Mouse (Mus musculus) stomach, embryonic 16.5 days (tissue): Measurements from ENCODE around the gene Abcb8. TPM values are rescaled to one million over a fixed set of nuclear protein-coding genes. Genes with fewer than 3 reads are reported as not detected.
A peak's percentile ranks its signal among the peaks of the same experiment; 100 is the strongest.

ENCODE experiments used
- ATAC-seq: fragments of 200-750 bp; cut with Nextera tagmentation; 2 replicates; pipeline ENCODE4 v1.8.0; 2017; ENCODE audit warnings: moderate number of reproducible peaks, moderate TSS enrichment; ENCODE audit not compliant: insufficient read depth, low FRiP score
- H3K27ac ChIP-seq: fragments of 300-500 bp; sonication (generic); 2 replicates; pipeline ENCODE4 v1.5.1; 2014; ENCODE audit warnings: low read length
- H3K27me3 ChIP-seq: fragments of 300-500 bp; sonication (generic); 2 replicates; pipeline ENCODE4 v1.6.1; 2014; ENCODE audit warnings: low read length, control low read depth, mixed read lengths; ENCODE audit not compliant: control insufficient read depth, insufficient read depth
- H3K36me3 ChIP-seq: fragments of 300-500 bp; sonication (generic); 2 replicates; pipeline ENCODE4 v1.6.1; 2014; ENCODE audit warnings: low read length; ENCODE audit not compliant: control insufficient read depth, insufficient read depth
- H3K4me1 ChIP-seq: fragments of 300-500 bp; sonication (generic); 2 replicates; pipeline ENCODE4 v1.6.1; 2014; ENCODE audit warnings: low read length, control low read depth, mixed read lengths; ENCODE audit not compliant: control insufficient read depth, insufficient read depth
- H3K4me2 ChIP-seq: fragments of 300-500 bp; sonication (generic); 2 replicates; pipeline ENCODE4 v1.6.1; 2014; ENCODE audit warnings: low read depth, low read length, mixed read lengths
- H3K4me3 ChIP-seq: fragments of 300-500 bp; sonication (generic); replicated peaks from 2 replicates; pipeline ENCODE4 v1.5.1; 2014; ENCODE audit warnings: mild to moderate bottlenecking, low read length
- H3K9ac ChIP-seq: fragments of 300-500 bp; sonication (generic); 2 replicates; pipeline ENCODE4 v1.6.1; 2014; ENCODE audit warnings: low read length
- H3K9me3 ChIP-seq: fragments of 300-500 bp; sonication (generic); replicated peaks from 2 replicates; pipeline ENCODE4 v1.6.1; 2016; ENCODE audit warnings: low read length, control low read depth; ENCODE audit not compliant: control insufficient read depth
- WGBS: fragments of 180-500 bp; shearing (Covaris S2); extraction: QIAGEN DNeasy Blood & Tissue Kit; methylation state at CpG from one replicate; pipeline ENCODE4 v1.1.7; 2014; 5-methylcytosine and 5-hydroxymethylcytosine counted together
- polyA plus RNA-seq: library from polyadenylated mRNA; unstranded; fragments of >200 nt; fragmentation: Nextera tagmentation; extraction: Ambion mirVana; gene quantifications from 2 replicates; pipeline ENCODE4 v1.2.1, GENCODE M21; 2015

The Abcb8 gene
- polyA plus RNA-seq, 1 experiment from 2014 or later = 48.4 TPM

- Histone ChIP-seq H3K36me3 (no peaks in the 10 kb centered on the region), H3K9me3 (no peaks in the 10 kb centered on the region), H3K4me2 (peak within 1 kb of the TSS; percentile 85), H3K27me3 (no peaks in the 10 kb centered on the region), H3K9ac (peak within 1 kb of the TSS; percentile 97), H3K4me1 (peaks cover 50% of the 10 kb centered on the region), H3K27ac (peak within 1 kb of the TSS; percentile 95), H3K4me3 (peak within 1 kb of the TSS; percentile 92)
- under 1% methylated on average over 81 of the region's 85 CpGs for WGBS
- peak; percentile 1; the same call in 1 of the 2 replicates for ATAC-seq
These were observed 58.7 kb downstream of the Abcb8 start, which contains the start of gene Agap3 for GRCm38 (mm10) chr5:24452030-24452690. Gene Agap3 (plus strand): TSS chr5:24452177.

DNA sequence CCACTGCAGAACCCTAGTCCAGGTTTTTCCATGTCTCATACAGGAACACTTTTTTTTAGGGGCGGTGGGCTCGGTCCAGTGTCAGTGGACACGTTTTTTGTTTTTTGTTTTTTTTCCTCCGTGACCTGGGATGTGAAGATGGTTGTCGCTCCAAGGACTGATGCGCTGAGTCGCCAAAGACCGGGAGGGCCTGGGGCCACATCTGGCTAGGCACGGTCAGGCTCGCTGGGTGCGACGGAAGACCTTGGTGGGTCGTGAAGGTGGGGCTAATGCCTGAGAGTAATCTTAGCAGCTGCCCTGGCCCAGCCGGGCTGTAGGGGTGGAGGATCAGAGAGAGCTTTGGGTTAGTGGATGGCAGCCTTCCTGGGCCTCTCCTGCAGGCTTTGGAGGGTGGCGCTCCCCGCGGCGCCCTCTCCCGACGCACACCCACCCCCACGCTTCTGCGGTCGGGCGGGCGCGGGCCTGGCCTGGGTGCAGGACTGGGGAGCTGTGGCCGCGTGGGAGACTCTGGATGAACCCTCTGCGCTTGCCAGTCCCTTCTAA, 59.3 kb downstream of the Abcb8 start:
- WGBS = under 1% methylated on average over 29 of the region's 29 CpGs
- H3K4me1 ChIP-seq = peaks cover 46% of the 10 kb centered on the region
- H3K4me2 ChIP-seq = peak overlapping the region; percentile 85
- ATAC-seq = no peak
- no peaks in the 10 kb centered on the region for H3K27me3 ChIP-seq
- no peaks in the 10 kb centered on the region for H3K36me3 ChIP-seq
- peak overlapping the region; percentile 95 for H3K27ac ChIP-seq
- H3K9ac ChIP-seq = peak overlapping the region; percentile 97
- H3K9me3 ChIP-seq = no peaks in the 10 kb centered on the region
- H3K4me3 ChIP-seq = peak overlapping the region; percentile 92

DNA sequence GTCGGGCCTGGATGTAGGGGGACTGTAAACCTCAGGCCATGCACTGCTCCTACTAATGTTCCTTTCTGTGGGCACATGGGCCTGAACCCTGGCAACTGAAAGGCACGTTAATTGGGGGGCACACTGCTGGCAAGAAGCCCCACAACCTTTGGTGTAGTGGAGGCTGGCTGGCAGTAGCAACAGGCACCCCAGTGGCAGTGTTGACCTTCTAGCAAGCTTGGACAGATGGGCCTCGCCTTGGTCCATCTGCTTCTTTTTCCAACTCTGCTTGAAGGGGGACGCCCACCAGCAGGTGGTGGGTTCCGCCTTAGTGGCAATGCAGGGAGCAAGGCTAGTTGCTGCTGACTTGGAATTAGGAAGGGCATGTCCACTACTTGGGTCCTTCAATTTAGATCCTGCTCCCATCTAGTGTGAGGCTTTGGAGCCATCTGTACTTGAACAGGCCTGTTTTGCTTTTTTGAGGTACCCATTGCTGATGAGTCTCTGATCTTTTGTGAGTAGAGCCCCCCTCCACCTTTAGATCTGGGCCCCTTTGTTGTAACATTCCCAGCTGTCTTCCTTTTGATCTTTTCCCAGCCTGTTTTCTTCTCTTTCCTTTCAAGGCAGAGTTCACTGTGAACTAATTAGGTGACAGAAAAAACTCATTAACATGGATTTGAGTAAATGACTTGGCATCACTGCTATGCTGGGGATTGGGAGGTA, 60.0 kb downstream of the Abcb8 start:
- 13% methylated on average over 5 of the region's 5 CpGs for WGBS
- H3K4me1 ChIP-seq = peaks cover 41% of the 10 kb centered on the region
- peak overlapping the region; percentile 97 for H3K9ac ChIP-seq
- H3K4me2 ChIP-seq = peak overlapping the region; percentile 85
- H3K36me3 ChIP-seq = no peaks in the 10 kb centered on the region
- peak overlapping the region; percentile 92 for H3K4me3 ChIP-seq
- H3K27me3 ChIP-seq = no peaks in the 10 kb centered on the region
- ATAC-seq = no peak
- H3K27ac ChIP-seq = peak overlapping the region; percentile 95
- H3K9me3 ChIP-seq = no peaks in the 10 kb centered on the region

GRCm38 (mm10) chr5:24453985-24454303, 60.5 kb downstream of the Abcb8 start:
- 27% methylated on average over 2 of the region's 2 CpGs for WGBS

DNA sequence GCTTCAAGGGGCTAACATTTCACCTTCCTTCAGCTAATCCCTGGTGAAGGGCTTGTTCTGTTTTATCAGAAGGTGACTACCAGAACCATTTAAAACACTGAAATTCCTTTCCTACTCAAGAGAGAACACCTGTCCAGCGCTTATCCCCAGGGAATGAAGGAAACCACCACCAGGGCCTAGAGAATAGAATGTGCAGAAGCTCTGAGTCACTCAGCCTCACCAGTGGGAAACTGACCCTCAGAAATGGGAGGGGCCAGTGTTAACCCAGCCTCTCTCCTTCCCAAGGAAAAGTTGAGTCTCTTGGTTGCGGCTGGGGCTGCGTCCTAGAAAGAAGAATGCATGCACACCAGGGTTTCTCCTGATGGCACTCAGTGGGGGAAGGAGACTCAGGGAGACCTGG, 61.6 kb downstream of the Abcb8 start:
- Histone ChIP-seq H3K36me3 (no peaks in the 10 kb centered on the region), H3K9me3 (no peaks in the 10 kb centered on the region), H3K27me3 (no peaks in the 10 kb centered on the region), H3K4me2 (no peak overlapping the region), H3K9ac (0 out of 2 replicates have a peak overlapping the region, but pooled peaks have one; percentile 6), H3K4me3 (no peak overlapping the region), H3K4me1 (peaks cover 41% of the 10 kb centered on the region), H3K27ac (peak overlapping the region; percentile 14; the same call in 1 of the 2 replicates)
- no peak for ATAC-seq
- WGBS = 56% methylated on average over 3 of the region's 3 CpGs

More at GRCm38 (mm10) chr5:24453985-24454303, 60.5 kb downstream of the Abcb8 start:
- H3K9ac ChIP-seq = 0 out of 2 replicates have a peak overlapping the region, but pooled peaks have one; percentile 97
- ATAC-seq = no peak
- H3K4me1 ChIP-seq = peaks cover 41% of the 10 kb centered on the region
- H3K9me3 ChIP-seq = no peaks in the 10 kb centered on the region
- no peaks in the 10 kb centered on the region for H3K27me3 ChIP-seq
- peak overlapping the region; percentile 85 for H3K4me2 ChIP-seq
- H3K27ac ChIP-seq = no peak overlapping the region
- H3K4me3 ChIP-seq = peak overlapping the region; percentile 92
- no peaks in the 10 kb centered on the region for H3K36me3 ChIP-seq

DNA sequence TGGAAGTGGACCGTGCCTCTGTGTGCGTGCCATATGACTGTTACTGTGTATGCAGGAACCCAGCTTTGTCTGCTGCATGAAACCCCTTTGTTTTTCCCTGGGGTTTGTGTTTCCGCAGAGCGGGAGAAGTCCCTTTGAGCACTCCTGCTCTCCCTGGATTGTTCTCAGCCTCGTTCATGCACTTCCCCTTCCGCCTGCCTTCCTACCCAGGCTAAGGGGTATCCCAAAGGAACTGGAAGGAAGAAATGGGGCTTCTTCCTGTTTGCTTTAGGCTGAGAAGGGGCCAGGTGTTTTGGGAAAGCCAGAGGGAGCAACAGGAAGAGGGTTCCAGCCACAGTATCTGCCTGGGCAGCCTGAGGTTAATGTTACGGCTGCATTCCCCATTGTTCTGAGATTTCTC, 62.1 kb downstream of the Abcb8 start:
- H3K9ac ChIP-seq = 0 out of 2 replicates have a peak overlapping the region, but pooled peaks have one; percentile 6
- no peak overlapping the region for H3K4me3 ChIP-seq
- H3K27ac ChIP-seq = peak overlapping the region; percentile 7; the same call in 1 of the 2 replicates
- no peaks in the 10 kb centered on the region for H3K36me3 ChIP-seq
- H3K4me1 ChIP-seq = peaks cover 41% of the 10 kb centered on the region
- WGBS = 69% methylated on average over 7 of the region's 7 CpGs
- ATAC-seq = no peak
- H3K27me3 ChIP-seq = no peaks in the 10 kb centered on the region
- no peaks in the 10 kb centered on the region for H3K9me3 ChIP-seq
- no peak overlapping the region for H3K4me2 ChIP-seq

Other genes starting within 250 kb of the Abcb8 start
- gene Nupl2, start 228.7 kb upstream of the Abcb8 start, polyA plus RNA-seq = 10.9 and 11.2 TPM in 2 replicates
- 5.6 and 6.5 TPM in 2 replicates for gene Kcnh2, start 42.1 kb upstream of the Abcb8 start, polyA plus RNA-seq
- 6.5 and 7.3 TPM in 2 replicates for gene Nos3, start 28.9 kb upstream of the Abcb8 start, polyA plus RNA-seq
- gene Atg9b, start 1.5 kb upstream of the Abcb8 start, polyA plus RNA-seq = 4.2 and 5.9 TPM in 2 replicates
- gene Asic3, start 19.7 kb downstream of the Abcb8 start, polyA plus RNA-seq = 0.23 and 0.52 TPM in 2 replicates
- gene Cdk5, start 29.9 kb downstream of the Abcb8 start, polyA plus RNA-seq = 44.9 TPM in 2 replicates
- gene Slc4a2, start 30.2 kb downstream of the Abcb8 start, polyA plus RNA-seq = 46.5 and 51.8 TPM in 2 replicates
- gene Fastk, start 51.6 kb downstream of the Abcb8 start, polyA plus RNA-seq = 93.4 and 94.4 TPM in 2 replicates
- gene Tmub1, start 54.2 kb downstream of the Abcb8 start, polyA plus RNA-seq = 23.5 and 27.0 TPM in 2 replicates
- 13.0 and 14.7 TPM in 2 replicates for gene Agap3, start 58.5 kb downstream of the Abcb8 start, polyA plus RNA-seq
- gene Gbx1, start 133.5 kb downstream of the Abcb8 start, polyA plus RNA-seq = not detected in 2 replicates
- 0.24 and 0.58 TPM in 2 replicates for gene Asb10, start 147.3 kb downstream of the Abcb8 start, polyA plus RNA-seq
- 0.13 TPM in 1 of 2 replicates, not detected in the other for gene 4931409K22Rik, start 163.1 kb downstream of the Abcb8 start, polyA plus RNA-seq
- gene Abcf2, start 183.8 kb downstream of the Abcb8 start, polyA plus RNA-seq = 81.7 and 81.9 TPM in 2 replicates
- gene Chpf2, start 193.1 kb downstream of the Abcb8 start, polyA plus RNA-seq = 21.8 and 23.9 TPM in 2 replicates
- 13.1 and 17.1 TPM in 2 replicates for gene Smarcd3, start 230.7 kb downstream of the Abcb8 start, polyA plus RNA-seq